Mouse (Mus musculus) neural tube, embryonic 14.5 days (tissue): ENCODE data around the gene Pkmyt1. TPM values are rescaled to one million over a fixed set of nuclear protein-coding genes. Genes with fewer than 3 reads are reported as not detected.
"Not testable (repeated sequence)": the region's sequence is repeated elsewhere in the genome, so short reads cannot be mapped to it uniquely, and the experiment has no call there.

Experiments used
- ATAC-seq: fragments of 200-750 bp; cut with Nextera tagmentation; 2 replicates; pipeline ENCODE4 v1.8.0; 2017; ENCODE audit warnings: low read depth, mild to moderate bottlenecking, moderate TSS enrichment, moderate library complexity
- H3K27ac ChIP-seq: fragments of 300-500 bp; sonication (generic); 2 replicates; pipeline ENCODE4 v1.5.1; 2014; ENCODE audit warnings: low read depth, mild to moderate bottlenecking, control low read depth, low read length, moderate library complexity, mixed read lengths
- H3K27me3 ChIP-seq: fragments of 300-500 bp; sonication (generic); 2 replicates; pipeline ENCODE4 v1.6.1; 2014; ENCODE audit warnings: low read length; ENCODE audit not compliant: control insufficient read depth, insufficient read depth
- H3K36me3 ChIP-seq: fragments of 300-500 bp; sonication (generic); 2 replicates; pipeline ENCODE4 v1.6.1; 2014; ENCODE audit warnings: low read length, mixed read lengths; ENCODE audit not compliant: control insufficient read depth, insufficient read depth
- H3K4me1 ChIP-seq: fragments of 300-500 bp; sonication (generic); 2 replicates; pipeline ENCODE4 v1.6.1; 2014; ENCODE audit warnings: low read length; ENCODE audit not compliant: control insufficient read depth, insufficient read depth
- H3K4me2 ChIP-seq: fragments of 300-500 bp; sonication (generic); 2 replicates; pipeline ENCODE4 v1.6.1; 2014; ENCODE audit warnings: mild to moderate bottlenecking, low read depth, low read length, control low read depth
- H3K4me3 ChIP-seq: fragments of 300-500 bp; sonication (generic); 2 replicates; pipeline ENCODE4 v1.5.1; 2014; ENCODE audit warnings: low read depth, low read length, control low read depth, mixed read lengths
- H3K9ac ChIP-seq: fragments of 300-500 bp; sonication (generic); replicated peaks from 2 replicates; pipeline ENCODE4 v1.6.1; 2014; ENCODE audit warnings: low read depth, mild to moderate bottlenecking, control low read depth, low read length, mixed read lengths
- H3K9me3 ChIP-seq: fragments of 300-500 bp; sonication (generic); 2 replicates; pipeline ENCODE4 v1.6.1; 2016; ENCODE audit warnings: low read length; ENCODE audit not compliant: control insufficient read depth
- WGBS: fragments of 180-500 bp; shearing (Covaris S2); extraction: QIAGEN DNeasy Blood & Tissue Kit; methylation state at CpG from one replicate; pipeline ENCODE4 v1.1.7; 2014; 5-methylcytosine and 5-hydroxymethylcytosine counted together
- polyA plus RNA-seq: library from polyadenylated mRNA; unstranded; fragments of >200 nt; fragmentation: Nextera tagmentation; extraction: Ambion mirVana; gene quantifications from 2 replicates; pipeline ENCODE4 v1.2.1, GENCODE M21; 2014

Gene Pkmyt1
- polyA plus RNA-seq, 1 experiment from 2014 or later = 14.3 TPM

- peaks cover 10% of the 10 kb centered on the region for H3K4me1 ChIP-seq
- no peaks in the 10 kb centered on the region for H3K36me3 ChIP-seq
- no peaks in the 10 kb centered on the region for H3K9me3 ChIP-seq
- 5% methylated on average over 2 of the region's 2 CpGs for WGBS
- H3K9ac ChIP-seq = peak overlapping the region; percentile 97
- H3K4me2 ChIP-seq = peak overlapping the region; percentile 54
- no peaks in the 10 kb centered on the region for H3K27me3 ChIP-seq
- ATAC-seq = no peak
- peak overlapping the region; percentile 88 for H3K4me3 ChIP-seq
- H3K27ac ChIP-seq = peak overlapping the region; percentile 75
Observed at GRCm38 (mm10) chr17:23770493-23770892, 44.4 kb downstream of the Pkmyt1 start.

GRCm38 (mm10) chr17:23770896-23771283, 44.8 kb downstream of the Pkmyt1 start:
- Histone ChIP-seq H3K4me2 (peak overlapping the region; percentile 54), H3K27ac (peak overlapping the region; percentile 75), H3K9me3 (no peaks in the 10 kb centered on the region), H3K9ac (peak overlapping the region; percentile 97), H3K36me3 (no peaks in the 10 kb centered on the region), H3K4me3 (peak overlapping the region; percentile 88), H3K27me3 (no peaks in the 10 kb centered on the region), H3K4me1 (peaks cover 10% of the 10 kb centered on the region)
- under 1% methylated on average over 19 of the region's 19 CpGs for WGBS
- ATAC-seq = no peak

DNA sequence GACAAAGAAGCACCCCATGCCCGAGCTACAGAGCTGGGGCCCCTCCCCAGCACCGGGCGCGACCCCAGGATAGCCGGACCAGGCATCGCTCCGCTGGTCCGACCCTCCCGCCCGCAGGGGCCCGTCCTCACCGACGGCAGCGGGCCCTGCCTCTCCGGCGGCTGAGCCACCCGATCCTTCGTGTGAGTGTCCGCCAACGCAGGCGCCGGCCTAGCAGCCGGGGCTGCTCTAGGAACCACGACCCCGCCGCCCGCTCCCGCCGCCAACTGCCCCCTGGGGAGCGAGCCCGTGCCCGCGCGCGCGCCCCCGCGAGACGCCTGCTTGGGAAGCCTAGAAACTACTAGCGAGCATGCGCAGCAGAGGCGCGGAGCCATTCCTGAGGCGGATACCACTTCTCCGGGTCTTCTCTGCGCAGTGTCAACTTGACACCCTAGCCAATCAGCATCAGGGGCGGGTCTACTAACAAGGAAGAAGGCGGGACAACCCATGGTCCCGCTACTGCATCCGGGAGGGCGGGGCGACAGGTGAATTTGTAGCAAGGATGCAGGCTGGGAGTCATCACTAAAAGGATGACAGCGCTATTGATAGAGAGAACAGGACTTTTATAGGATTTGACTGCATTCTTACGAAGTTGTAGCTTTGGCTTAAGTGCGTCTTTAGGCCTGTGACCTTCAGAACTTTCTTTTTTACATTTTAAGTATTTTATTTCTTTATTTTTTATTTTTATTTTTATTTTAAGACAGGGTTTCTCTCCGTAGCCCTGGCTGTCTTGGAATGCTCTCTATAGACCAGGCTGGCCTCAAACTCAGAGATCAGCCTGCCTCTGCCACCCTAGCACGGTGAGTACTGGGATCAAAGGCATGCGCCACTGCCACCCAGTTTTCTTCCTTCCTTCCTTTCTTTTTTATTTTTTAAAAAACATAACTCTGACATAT, 45.4 kb downstream of the Pkmyt1 start, which contains the start of gene Flywch1:
Flywch1 (minus strand) TSS at position 319 of the 935 bp plus-strand sequence.
- H3K9me3 ChIP-seq = no peaks in the 10 kb centered on the region
- H3K4me1 ChIP-seq = peaks cover 10% of the 10 kb centered on the region
- peak within 1 kb of the TSS; percentile 97 for H3K9ac ChIP-seq
- peak within 1 kb of the TSS; percentile 88 for H3K4me3 ChIP-seq
- ATAC-seq = peak; percentile 98
- peak within 1 kb of the TSS; percentile 54 for H3K4me2 ChIP-seq
- H3K27me3 ChIP-seq = no peaks in the 10 kb centered on the region
- H3K36me3 ChIP-seq = no peaks in the 10 kb centered on the region
- H3K27ac ChIP-seq = peak within 1 kb of the TSS; percentile 75
- 3% methylated on average over 51 of the region's 58 CpGs for WGBS

GRCm38 (mm10) chr17:23772219-23772556, 46.1 kb downstream of the Pkmyt1 start:
- Histone ChIP-seq H3K4me1 (peaks cover 10% of the 10 kb centered on the region), H3K4me3 (peak overlapping the region; percentile 88), H3K4me2 (peak overlapping the region; percentile 54)
- 63% methylated on average over 2 of the region's 2 CpGs for WGBS
- not testable (repeated sequence) for ATAC-seq, H3K36me3 ChIP-seq, H3K27ac ChIP-seq, H3K9ac ChIP-seq, H3K9me3 ChIP-seq, H3K27me3 ChIP-seq

DNA sequence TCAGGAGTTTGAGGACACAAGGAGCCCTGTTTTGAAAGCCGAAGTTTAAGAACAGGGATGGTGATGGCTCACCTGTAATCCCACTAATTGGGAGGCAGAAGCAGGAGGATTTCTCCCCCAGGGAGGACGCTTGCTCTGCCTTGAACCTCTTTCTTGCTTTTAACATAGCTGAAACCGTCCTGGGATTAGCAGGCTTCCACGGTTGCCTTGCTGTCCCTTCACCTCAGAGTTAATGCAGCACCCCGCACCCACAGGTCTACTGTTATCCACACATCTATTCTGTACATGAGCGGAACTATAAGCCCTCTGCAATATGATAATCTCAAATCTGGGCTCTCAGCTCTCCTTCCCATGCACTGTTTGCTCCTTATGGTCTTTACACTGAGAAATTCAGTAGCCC, 47.5 kb downstream of the Pkmyt1 start:
- Histone ChIP-seq H3K9me3 (no peaks in the 10 kb centered on the region), H3K36me3 (no peaks in the 10 kb centered on the region), H3K27ac (no peak overlapping the region), H3K4me3 (no peak overlapping the region), H3K4me1 (peaks cover 10% of the 10 kb centered on the region), H3K27me3 (no peaks in the 10 kb centered on the region), H3K9ac (no peak overlapping the region), H3K4me2 (no peak overlapping the region)
- no peak for ATAC-seq
- 81% methylated on average over 6 of the region's 6 CpGs for whole genome bisulfite sequencing

- WGBS = 4% methylated on average over 12 of the region's 12 CpGs
- Histone ChIP-seq H3K27me3 (no peaks in the 10 kb centered on the region), H3K9me3 (no peaks in the 10 kb centered on the region), H3K4me2 (no peak overlapping the region), H3K9ac (no peak overlapping the region), H3K27ac (no peak overlapping the region), H3K4me1 (peaks cover 10% of the 10 kb centered on the region), H3K36me3 (no peaks in the 10 kb centered on the region), H3K4me3 (no peak overlapping the region)
- no peak for ATAC-seq
Observed at GRCm38 (mm10) chr17:23774090-23774489, 48.0 kb downstream of the Pkmyt1 start.

- Histone ChIP-seq H3K9me3 (no peaks in the 10 kb centered on the region), H3K27me3 (no peaks in the 10 kb centered on the region), H3K27ac (no peak overlapping the region), H3K9ac (no peak overlapping the region), H3K4me2 (no peak overlapping the region), H3K4me1 (no peaks in the 10 kb centered on the region), H3K36me3 (no peaks in the 10 kb centered on the region), H3K4me3 (no peak overlapping the region)
- no peak for ATAC-seq
- 79% methylated on average over 10 of the region's 10 CpGs for WGBS
Observed at GRCm38 (mm10) chr17:23776216-23776615, 50.1 kb downstream of the Pkmyt1 start.

GRCm38 (mm10) chr17:23777141-23777540, 51.0 kb downstream of the Pkmyt1 start:
- 91% methylated on average over 2 of the region's 2 CpGs for WGBS
- H3K4me3 ChIP-seq = no peak overlapping the region
- no peak overlapping the region for H3K4me2 ChIP-seq
- no peak overlapping the region for H3K9ac ChIP-seq
- no peaks in the 10 kb centered on the region for H3K27me3 ChIP-seq
- H3K4me1 ChIP-seq = no peaks in the 10 kb centered on the region
- H3K36me3 ChIP-seq = no peaks in the 10 kb centered on the region
- no peak overlapping the region for H3K27ac ChIP-seq
- no peak for ATAC-seq
- no peaks in the 10 kb centered on the region for H3K9me3 ChIP-seq

DNA sequence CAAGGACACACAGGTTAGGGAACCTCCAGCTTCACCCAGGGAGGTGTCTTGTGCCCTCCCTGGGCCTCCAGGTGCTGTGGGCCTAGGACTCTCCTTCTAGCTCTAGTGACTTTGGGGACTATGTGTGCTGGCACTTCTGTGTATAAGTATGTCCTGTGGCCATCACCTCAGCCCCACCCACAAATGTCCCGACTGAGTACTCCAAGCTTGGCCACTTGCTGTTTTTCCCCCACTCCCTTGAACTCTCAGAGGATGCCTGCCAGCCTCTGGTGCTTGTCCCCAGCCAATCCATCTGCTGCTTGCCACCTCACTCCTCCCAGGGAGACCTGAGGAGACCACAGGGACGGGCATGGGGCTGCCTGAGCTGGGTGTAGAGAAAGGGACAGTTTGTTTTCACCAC, 52.3 kb downstream of the Pkmyt1 start:
- Histone ChIP-seq H3K27ac (no peak overlapping the region), H3K4me2 (no peak overlapping the region), H3K4me1 (no peaks in the 10 kb centered on the region), H3K36me3 (no peaks in the 10 kb centered on the region), H3K9ac (no peak overlapping the region), H3K9me3 (no peaks in the 10 kb centered on the region), H3K4me3 (no peak overlapping the region), H3K27me3 (no peaks in the 10 kb centered on the region)
- ATAC-seq = no peak
- WGBS = 61% methylated on average over 2 of the region's 2 CpGs
